Mouse (Mus musculus) CH12.LX (cell line): ENCODE data around the gene Sapcd2. TPM values are rescaled to one million over a fixed set of nuclear protein-coding genes. Genes with fewer than 3 reads are reported as not detected.

Experiments
- DNase-seq: peaks from one replicate; pipeline ENCODE4 v3.0.0-alpha.2; 2013; ENCODE audit errors: extremely low read depth
- H3K27ac ChIP-seq: 2 replicates; pipeline ENCODE4 v1.5.1; 2012; ENCODE audit warnings: low read depth, mild to moderate bottlenecking, control low read depth, moderate library complexity; ENCODE audit not compliant: insufficient read depth
- H3K27me3 ChIP-seq: replicated peaks from 2 replicates; pipeline ENCODE3; 2012; ENCODE audit warnings: inconsistent platforms
- H3K36me3 ChIP-seq, 2 experiments: replicated peaks in 1 of 2; 2 replicates each; pipeline versions ENCODE3 to v1.6.1; 2012; ENCODE audit warnings: inconsistent platforms in 1 of 2, low read length in 1 of 2, mild to moderate bottlenecking in 1 of 2, mixed read lengths in 1 of 2, moderate library complexity in 1 of 2; ENCODE audit not compliant: control insufficient read depth in 1 of 2, insufficient read depth in 1 of 2
- H3K4me1 ChIP-seq, 2 experiments: 2 replicates each; pipeline ENCODE4 v1.6.1; 2012; ENCODE audit warnings: inconsistent platforms in 1 of 2, moderate library complexity in 1 of 2; ENCODE audit not compliant: insufficient read depth in 2 of 2, control insufficient read depth in 1 of 2
- H3K4me2 ChIP-seq: 2 replicates; pipeline ENCODE4 v1.6.1; 2012; ENCODE audit warnings: low read depth, mild to moderate bottlenecking, control low read depth; ENCODE audit not compliant: poor library complexity, insufficient read depth, severe bottlenecking
- H3K4me3 ChIP-seq, 3 experiments: fragments of 150-350 bp in 1 of 3; sonication (generic) in 1 of 3; replicated peaks in 1 of 3; 2 replicates each; pipeline versions ENCODE3 to v1.5.1; 2011 to 2012; ENCODE audit warnings: low read depth in 2 of 3, low read length in 2 of 3, mild to moderate bottlenecking in 2 of 3, moderate library complexity in 2 of 3, control low read depth in 1 of 3, improper control_type of control experiment in 1 of 3, inconsistent platforms in 1 of 3, mixed read lengths in 1 of 3; ENCODE audit not compliant: poor library complexity in 1 of 3
- H3K79me2 ChIP-seq: replicated peaks from 2 replicates; pipeline ENCODE4 v1.6.1; 2012; ENCODE audit warnings: mild to moderate bottlenecking, moderate library complexity; ENCODE audit not compliant: control insufficient read depth, poor library complexity, insufficient read depth, severe bottlenecking; ENCODE audit errors: extremely low read depth
- H3K9ac ChIP-seq: 2 replicates; pipeline ENCODE4 v1.6.1; 2012; ENCODE audit warnings: low read depth, mild to moderate bottlenecking, control low read depth, moderate library complexity; ENCODE audit not compliant: insufficient read depth
- H3K9me3 ChIP-seq: replicated peaks from 2 replicates; pipeline ENCODE3; 2012; ENCODE audit warnings: low read length, inconsistent platforms, mixed read lengths
- BHLHE40 ChIP-seq: IDR thresholded peaks from 2 replicates; pipeline ENCODE4 v1.6.1; 2011; ENCODE audit warnings: mild to moderate bottlenecking, low read depth, low read length, improper control_type of control experiment
- CHD1 ChIP-seq: IDR thresholded peaks from 2 replicates; pipeline ENCODE4 v1.6.1; 2012; ENCODE audit warnings: low read depth, low read length, improper control_type of control experiment, inconsistent platforms
- CHD2 ChIP-seq: IDR thresholded peaks from 2 replicates; pipeline ENCODE4 v1.6.1; 2011; ENCODE audit warnings: low read length, improper control_type of control experiment
- CTCF ChIP-seq, 2 experiments: IDR thresholded peaks in 1 of 2; conservative IDR thresholded peaks in 1 of 2; 2 replicates each; pipeline ENCODE4 v1.5.1; 2011 to 2012; ENCODE audit warnings: low read depth in 2 of 2, low read length in 2 of 2, improper control_type of control experiment in 1 of 2, inconsistent platforms in 1 of 2, mild to moderate bottlenecking in 1 of 2, moderate library complexity in 1 of 2
- E2F4 ChIP-seq: IDR thresholded peaks from 2 replicates; pipeline ENCODE4 v1.6.1; 2011; ENCODE audit warnings: low read depth, low read length, improper control_type of control experiment; ENCODE audit not compliant: insufficient replicate concordance
- ELF1 ChIP-seq: IDR thresholded peaks from 2 replicates; pipeline ENCODE4 v1.6.1; 2014; ENCODE audit warnings: low read depth, mild to moderate bottlenecking, inconsistent platforms, low read length, improper control_type of control experiment
- EP300 ChIP-seq: IDR thresholded peaks from 2 replicates; pipeline ENCODE4 v1.6.1; 2011; ENCODE audit warnings: low read length, improper control_type of control experiment
- ETS1 ChIP-seq: conservative IDR thresholded peaks from 2 replicates; pipeline ENCODE4 v1.6.1; 2012; ENCODE audit warnings: low read depth, mild to moderate bottlenecking, inconsistent platforms, low read length, improper control_type of control experiment, moderate library complexity
- GABPA ChIP-seq: IDR thresholded peaks from 2 replicates; pipeline ENCODE4 v1.6.1; 2012; ENCODE audit warnings: low read depth, low read length, improper control_type of control experiment, inconsistent platforms; ENCODE audit not compliant: insufficient replicate concordance
- HCFC1 ChIP-seq: IDR thresholded peaks from 2 replicates; pipeline ENCODE4 v1.6.1; 2012; ENCODE audit warnings: low read depth, mild to moderate bottlenecking, inconsistent platforms, low read length, improper control_type of control experiment
- IRF4 ChIP-seq: IDR thresholded peaks from 2 replicates; pipeline ENCODE4 v1.6.1; 2014; ENCODE audit warnings: low read depth, mild to moderate bottlenecking, inconsistent platforms, low read length, improper control_type of control experiment
- JUN ChIP-seq: IDR thresholded peaks from 2 replicates; pipeline ENCODE4 v1.6.1; 2011; ENCODE audit warnings: low read depth, mild to moderate bottlenecking, low read length, improper control_type of control experiment, moderate library complexity; ENCODE audit not compliant: insufficient read depth
- JUND ChIP-seq: conservative IDR thresholded peaks from 2 replicates; pipeline ENCODE4 v1.6.1; 2011; ENCODE audit warnings: low read depth, low read length, improper control_type of control experiment
- KAT2A ChIP-seq: IDR thresholded peaks from 2 replicates; pipeline ENCODE4 v1.6.1; 2012; ENCODE audit warnings: low read length, improper control_type of control experiment, inconsistent platforms; ENCODE audit not compliant: insufficient replicate concordance
- MAFK ChIP-seq: IDR thresholded peaks from 2 replicates; pipeline ENCODE4 v1.6.1; 2011; ENCODE audit warnings: low read length, improper control_type of control experiment; ENCODE audit not compliant: insufficient replicate concordance
- MAX ChIP-seq: IDR thresholded peaks from 2 replicates; pipeline ENCODE4 v1.6.1; 2011; ENCODE audit warnings: low read length, improper control_type of control experiment
- MAZ ChIP-seq: IDR thresholded peaks from 2 replicates; pipeline ENCODE4 v1.6.1; 2012; ENCODE audit warnings: low read depth, mild to moderate bottlenecking, inconsistent platforms, low read length, improper control_type of control experiment, moderate library complexity
- MEF2A ChIP-seq: IDR thresholded peaks from 2 replicates; pipeline ENCODE4 v1.6.1; 2014; ENCODE audit warnings: low read depth, mild to moderate bottlenecking, inconsistent platforms, low read length, improper control_type of control experiment, borderline replicate concordance
- MXI1 ChIP-seq: IDR thresholded peaks from 2 replicates; pipeline ENCODE4 v1.6.1; 2011; ENCODE audit warnings: mild to moderate bottlenecking, low read depth, low read length, improper control_type of control experiment
- MYC ChIP-seq: IDR thresholded peaks from 2 replicates; pipeline ENCODE4 v1.6.1; 2011; ENCODE audit warnings: low read depth, mild to moderate bottlenecking, improper control_type of control experiment, low read length
- NELFE ChIP-seq: IDR thresholded peaks from 2 replicates; pipeline ENCODE4 v1.6.1; 2011; ENCODE audit warnings: low read depth, low read length, improper control_type of control experiment
- NRF1 ChIP-seq: IDR thresholded peaks from 2 replicates; pipeline ENCODE4 v1.6.1; 2014; ENCODE audit warnings: low read depth, mild to moderate bottlenecking, inconsistent platforms, low read length, improper control_type of control experiment, moderate library complexity
- PAX5 ChIP-seq: IDR thresholded peaks from 2 replicates; pipeline ENCODE4 v1.6.1; 2012; ENCODE audit warnings: low read length, inconsistent platforms, mixed read lengths
- POLR2A ChIP-seq: IDR thresholded peaks from 2 replicates; pipeline ENCODE4 v1.6.1; 2011; ENCODE audit warnings: low read depth, mild to moderate bottlenecking, improper control_type of control experiment, low read length
- POLR2AphosphoS2 ChIP-seq: IDR thresholded peaks from 2 replicates; pipeline ENCODE4 v1.6.1; 2011; ENCODE audit warnings: low read depth, low read length, improper control_type of control experiment
- RAD21 ChIP-seq: IDR thresholded peaks from 2 replicates; pipeline ENCODE4 v1.6.1; 2011; ENCODE audit warnings: low read depth, mild to moderate bottlenecking, low read length, improper control_type of control experiment, moderate library complexity
- RCOR1 ChIP-seq: conservative IDR thresholded peaks from 2 replicates; pipeline ENCODE4 v1.6.1; 2012; ENCODE audit warnings: low read depth, mild to moderate bottlenecking, inconsistent platforms, low read length, improper control_type of control experiment
- SIN3A ChIP-seq: IDR thresholded peaks from 2 replicates; pipeline ENCODE4 v1.6.1; 2012; ENCODE audit warnings: low read length, improper control_type of control experiment, inconsistent platforms
- SMC3 ChIP-seq: IDR thresholded peaks from 2 replicates; pipeline ENCODE4 v1.6.1; 2011; ENCODE audit warnings: low read depth, low read length, improper control_type of control experiment
- TBP ChIP-seq: conservative IDR thresholded peaks from 2 replicates; pipeline ENCODE4 v1.6.1; 2011; ENCODE audit warnings: low read depth, low read length, improper control_type of control experiment
- TCF12 ChIP-seq: IDR thresholded peaks from 2 replicates; pipeline ENCODE4 v1.6.1; 2014; ENCODE audit warnings: low read depth, mild to moderate bottlenecking, inconsistent platforms, low read length, improper control_type of control experiment
- UBTF ChIP-seq: IDR thresholded peaks from 2 replicates; pipeline ENCODE4 v1.6.1; 2012; ENCODE audit warnings: low read depth, mild to moderate bottlenecking, inconsistent platforms, low read length, improper control_type of control experiment, moderate library complexity
- USF1 ChIP-seq: IDR thresholded peaks from 2 replicates; pipeline ENCODE4 v1.6.1; 2014; ENCODE audit warnings: low read depth, mild to moderate bottlenecking, inconsistent platforms, low read length, improper control_type of control experiment
- USF2 ChIP-seq: conservative IDR thresholded peaks from 2 replicates; pipeline ENCODE4 v1.6.1; 2011; ENCODE audit warnings: low read depth, low read length, improper control_type of control experiment
- ZC3H11A ChIP-seq: IDR thresholded peaks from 2 replicates; pipeline ENCODE4 v1.6.1; 2012; ENCODE audit warnings: low read depth, mild to moderate bottlenecking, inconsistent platforms, low read length, improper control_type of control experiment
- ZKSCAN1 ChIP-seq: IDR thresholded peaks from 2 replicates; pipeline ENCODE4 v1.6.1; 2012; ENCODE audit warnings: low read depth, inconsistent platforms, low read length, improper control_type of control experiment, borderline replicate concordance
- ZMIZ1 ChIP-seq: IDR thresholded peaks from 2 replicates; pipeline ENCODE4 v1.6.1; 2012; ENCODE audit warnings: low read depth, mild to moderate bottlenecking, inconsistent platforms, low read length, improper control_type of control experiment
- ZNF384 ChIP-seq: IDR thresholded peaks from 2 replicates; pipeline ENCODE4 v1.6.1; 2012; ENCODE audit warnings: low read depth, low read length, improper control_type of control experiment, inconsistent platforms
- dilution Hi-C: fragments of 300-500 bp; cut with MboI; formaldehyde crosslinking; loops from 2 replicates; pipeline ENCODE4 v1.14.3; 2020; ENCODE audit warnings: low sequenced_read_pairs; ENCODE audit not compliant: extremely low pct_unique_long_range_greater_than_20kb, extremely low pct_ligation_motif_present
- in situ Hi-C: fragments of 300-500 bp; cut with MboI; formaldehyde crosslinking; loops from 3 replicates; pipeline ENCODE4 v1.14.3; 2019; ENCODE audit warnings: low sequenced_read_pairs, low pct_ligation_motif_present, low pct_unique_long_range_greater_than_20kb, mixed read lengths
- polyA plus RNA-seq: library from polyadenylated mRNA; unstranded; fragments of >175 nt; gene quantifications from 2 replicates; pipeline ENCODE4 v1.2.1, GENCODE M21; 2012; ENCODE audit warnings: low read depth; ENCODE audit not compliant: insufficient read length
- total RNA-seq, 2 experiments: library from RNA; depleted of rRNA; stranded (reverse); fragments of 300-350 nt in 1 of 2; fragments of >200 nt in 1 of 2; gene quantifications; 2 replicates each; pipeline ENCODE4 v1.2.3; 2012 to 2014

Sapcd2 gene
- total and polyA plus RNA-seq, 3 experiments = 16.9 to 27.3 (median 22.5) TPM

GRCm38 (mm10) chr2:25356208-25357079, 15.7 kb upstream of the Sapcd2 start, which contains the start of gene Dpp7:
Gene Dpp7, minus strand, starts transcription at chr2:25356359.
- peak; percentile 90 for DNase-seq
- Histone ChIP-seq H3K36me3 (peaks cover 32 to 62% of the 10 kb centered on the region in 2 experiments), H3K27me3 (no peaks in the 10 kb centered on the region), H3K9ac (peak within 1 kb of the TSS; percentile 46), H3K27ac (no peak within 1 kb of the TSS), H3K9me3 (no peaks in the 10 kb centered on the region), H3K4me1 (peaks cover 9 to 30% of the 10 kb centered on the region in 2 experiments), H3K4me3 (peak within 1 kb of the TSS; percentile 67 to 91 (median 81)), H3K79me2 (no peaks in the 10 kb centered on the region), H3K4me2 (peak within 1 kb of the TSS; percentile 84)
- TF ChIP-seq MXI1 (peak; percentile 91), SIN3A (peak; percentile 99), NELFE (no peak), MEF2A (0 out of 2 replicates have a peak, but pooled peaks have one; percentile 10), SMC3 (no peak), UBTF (no peak), JUN (no peak), TCF12 (0 out of 2 replicates have a peak, but pooled peaks have one; percentile 3), USF1 (peak; percentile 98), POLR2AphosphoS2 (no peak), ZNF384 (no peak), RCOR1 (no peak), ETS1 (no peak), HCFC1 (peak; percentile 75), E2F4 (no peak), MAZ (peak; percentile 91), CTCF (conservative IDR thresholded peaks at IDR 0.05 in 1 of 2, IDR thresholded peaks at IDR 0.05 in 1 of 2; ENCODE audit: low read depth in 2 of 2, low read length in 2 of 2) (no peak), ELF1 (no peak; the same call in 1 of the 2 replicates), TBP (0 out of 2 replicates have a peak, but pooled peaks have one; percentile 13), KAT2A (0 out of 2 replicates have a peak, but pooled peaks have one; percentile 37), USF2 (peak; percentile 100), GABPA (no peak), JUND (no peak), IRF4 (peak; percentile 13; the same call in 1 of the 2 replicates), POLR2A (no peak; the same call in 1 of the 2 replicates), MAFK (no peak), EP300 (peak; percentile 39; the same call in 1 of the 2 replicates), CHD2 (0 out of 2 replicates have a peak, but pooled peaks have one; percentile 17), ZKSCAN1 (peak; percentile 4; the same call in 1 of the 2 replicates), ZC3H11A (no peak), MAX (peak; percentile 96), RAD21 (no peak), CHD1 (no peak), NRF1 (no peak), BHLHE40 (peak; percentile 95), ZMIZ1 (no peak), PAX5 (no peak), MYC (no peak)
- dilution Hi-C loops (no loop called here), in situ Hi-C loops (no loop called here)
